ENCODE assay signal across 18 mouse cellular contexts in genomic region chr6:114835344-114835743, GRCm38 (mm10).
DNase-seq lines count a peak whose midpoint lies in the region; ATAC-seq and TF ChIP-seq lines count a peak whose summit lies in the region.
"Had no signal": no experiment of that assay in that cellular context is flagged by ENCODE, and none has a peak within 500 bp of the region (broad histone marks: within the 10 kb centered on the region; RNA-seq: fewer than 3 reads in every experiment).

No protein-coding gene starts in this region.

- no peak overlapping the region for H3K4me3 ChIP-seq in hindbrain, embryonic 12.5 days
- H3K4me3 ChIP-seq in hindbrain, postnatal 0 days (ENCODE audit: low read length) = no peak overlapping the region
- H3K4me3 ChIP-seq in kidney, postnatal 0 days (replicated peaks; ENCODE audit: low read depth, low read length) = no peak overlapping the region
- H3K4me3 ChIP-seq in kidney, adult 2 months (ENCODE audit: insufficient read depth, low read depth, low read length) = no peak overlapping the region
- no peak overlapping the region for H3K4me3 ChIP-seq in embryonic facial prominence, embryonic 15.5 days (replicated peaks)
- H3K4me3 ChIP-seq in neural tube, embryonic 15.5 days (replicated peaks) = no peak overlapping the region
- H3K4me3 ChIP-seq: forebrain, embryonic 13.5 days; heart, embryonic 13.5 days; hindbrain, embryonic 13.5 days had no signal

- peaks cover 23% of the 10 kb centered on the region; the same call in 1 of the 2 replicates for H3K4me1 ChIP-seq in hindbrain, embryonic 12.5 days
- H3K4me1 ChIP-seq in hindbrain, postnatal 0 days (ENCODE audit: insufficient read depth, low read length) = 0 out of 2 replicates have a peak, but pooled peaks cover 9% of the 10 kb centered on the region
- peaks cover 50% of the 10 kb centered on the region for H3K4me1 ChIP-seq in kidney, postnatal 0 days (replicated peaks; ENCODE audit: insufficient read depth, low read length)
- peaks cover 24% of the 10 kb centered on the region for H3K4me1 ChIP-seq in kidney, adult 2 months (ENCODE audit: control insufficient read depth, insufficient read depth, low read length)
- peaks cover 44% of the 10 kb centered on the region for H3K4me1 ChIP-seq in embryonic facial prominence, embryonic 15.5 days
- H3K4me1 ChIP-seq in neural tube, embryonic 15.5 days = peaks cover 30% of the 10 kb centered on the region

- TF ChIP-seq POLR2A in kidney, adult 2 months (IDR thresholded peaks at IDR 0.05; ENCODE audit: low read depth, low read length) = no peak

- no peaks in the 10 kb centered on the region for H3K27me3 ChIP-seq in hindbrain, embryonic 12.5 days
- H3K27me3 ChIP-seq in hindbrain, postnatal 0 days (ENCODE audit: insufficient read depth, low read length) = no peaks in the 10 kb centered on the region
- no peaks in the 10 kb centered on the region for H3K27me3 ChIP-seq in kidney, postnatal 0 days (ENCODE audit: insufficient read depth, low read length)
- H3K27me3 ChIP-seq in kidney, adult 2 months (replicated peaks; ENCODE audit: control insufficient read depth, insufficient read depth, low read length) = no peaks in the 10 kb centered on the region
- no peaks in the 10 kb centered on the region for H3K27me3 ChIP-seq in embryonic facial prominence, embryonic 15.5 days
- no peaks in the 10 kb centered on the region for H3K27me3 ChIP-seq in neural tube, embryonic 15.5 days (replicated peaks)
- H3K27me3 ChIP-seq: forebrain, embryonic 13.5 days; heart, embryonic 13.5 days; hindbrain, embryonic 13.5 days had no signal

- no peak for TF ChIP-seq CTCF in hindbrain, postnatal 0 days (IDR thresholded peaks at IDR 0.05; ENCODE audit: low read depth)
- no peak for TF ChIP-seq CTCF in kidney, postnatal 0 days (IDR thresholded peaks at IDR 0.05; ENCODE audit: low read depth)
- no peak for TF ChIP-seq CTCF in kidney, adult 2 months (conservative IDR thresholded peaks at IDR 0.05; ENCODE audit: insufficient read depth, insufficient read length, low read depth, low read length)

- H3K36me3 ChIP-seq in hindbrain, embryonic 12.5 days = no peaks in the 10 kb centered on the region
- no peaks in the 10 kb centered on the region for H3K36me3 ChIP-seq in hindbrain, postnatal 0 days (ENCODE audit: insufficient read depth, low read length)
- H3K36me3 ChIP-seq in kidney, postnatal 0 days (ENCODE audit: insufficient read depth, low read length) = no peaks in the 10 kb centered on the region
- H3K36me3 ChIP-seq in kidney, adult 2 months (ENCODE audit: control insufficient read depth, insufficient read depth, low read length) = no peaks in the 10 kb centered on the region
- H3K36me3 ChIP-seq in embryonic facial prominence, embryonic 15.5 days = no peaks in the 10 kb centered on the region
- no peaks in the 10 kb centered on the region for H3K36me3 ChIP-seq in neural tube, embryonic 15.5 days
- H3K36me3 ChIP-seq: heart, embryonic 13.5 days; hindbrain, embryonic 13.5 days had no signal

- 0 out of 2 replicates have a peak, but pooled peaks have one; percentile 32 for ATAC-seq in hindbrain, embryonic 12.5 days (ENCODE audit: low FRiP score)
- no peak for ATAC-seq in hindbrain, postnatal 0 days
- no peak for ATAC-seq in kidney, postnatal 0 days (replicated peaks; ENCODE audit: low FRiP score, low read depth)
- no peak for ATAC-seq in embryonic facial prominence, embryonic 15.5 days (ENCODE audit: insufficient number of reproducible peaks, low FRiP score, low TSS enrichment, low read depth)
- peak; percentile 32; the same call in 1 of the 2 replicates for ATAC-seq in neural tube, embryonic 15.5 days (ENCODE audit: low FRiP score)
- ATAC-seq: forebrain, embryonic 13.5 days had no signal

- 0 out of 2 replicates have a peak, but pooled peaks cover 5% of the 10 kb centered on the region for H3K9me3 ChIP-seq in hindbrain, embryonic 12.5 days (replicated peaks)
- H3K9me3 ChIP-seq in hindbrain, postnatal 0 days (ENCODE audit: low read length) = no peaks in the 10 kb centered on the region
- no peaks in the 10 kb centered on the region for H3K9me3 ChIP-seq in kidney, postnatal 0 days (replicated peaks; ENCODE audit: low read length)
- H3K9me3 ChIP-seq in embryonic facial prominence, embryonic 15.5 days (replicated peaks) = no peaks in the 10 kb centered on the region
- no peaks in the 10 kb centered on the region for H3K9me3 ChIP-seq in neural tube, embryonic 15.5 days (replicated peaks)
- H3K9me3 ChIP-seq: heart, embryonic 13.5 days; hindbrain, embryonic 13.5 days had no signal

- H3K4me2 ChIP-seq in hindbrain, embryonic 12.5 days (replicated peaks) = no peak overlapping the region
- H3K4me2 ChIP-seq in hindbrain, postnatal 0 days (ENCODE audit: low read depth, low read length) = no peak overlapping the region
- H3K4me2 ChIP-seq in kidney, postnatal 0 days (ENCODE audit: low read length) = no peak overlapping the region
- H3K4me2 ChIP-seq in embryonic facial prominence, embryonic 15.5 days (replicated peaks) = no peak overlapping the region
- H3K4me2 ChIP-seq in neural tube, embryonic 15.5 days = no peak overlapping the region
- H3K4me2 ChIP-seq: forebrain, embryonic 13.5 days; heart, embryonic 13.5 days; hindbrain, embryonic 13.5 days had no signal

- 85% methylated on average over 7 of the region's 7 CpGs for WGBS in hindbrain, embryonic 12.5 days
- WGBS in hindbrain, postnatal 0 days = 62% methylated on average over 7 of the region's 7 CpGs
- WGBS in kidney, postnatal 0 days = 49% methylated on average over 7 of the region's 7 CpGs
- 79% methylated on average over 7 of the region's 7 CpGs for WGBS in kidney, adult 2 months
- 80% methylated on average over 7 of the region's 7 CpGs for WGBS in embryonic facial prominence, embryonic 15.5 days
- 30% methylated on average over 7 of the region's 7 CpGs for WGBS in neural tube, embryonic 15.5 days

- no peak overlapping the region for H3K27ac ChIP-seq in hindbrain, embryonic 12.5 days
- no peak overlapping the region for H3K27ac ChIP-seq in hindbrain, postnatal 0 days
- H3K27ac ChIP-seq in kidney, postnatal 0 days = peak overlapping the region; percentile 64
- no peak overlapping the region for H3K27ac ChIP-seq in kidney, adult 2 months (ENCODE audit: insufficient read depth, low read depth, low read length)
- peak overlapping the region; percentile 66 for H3K27ac ChIP-seq in embryonic facial prominence, embryonic 15.5 days (replicated peaks)
- peak overlapping the region; percentile 54 for H3K27ac ChIP-seq in neural tube, embryonic 15.5 days (replicated peaks)
- H3K27ac ChIP-seq: forebrain, embryonic 13.5 days; hindbrain, embryonic 13.5 days had no signal

- DNase-seq in hindbrain, postnatal 0 days (ENCODE audit: low spot score) = no peak
- peak; percentile 61 for DNase-seq in kidney, postnatal 0 days (ENCODE audit: low spot score)
- no peak for DNase-seq in kidney, adult 2 months
- no peak for DNase-seq in left cerebral cortex, adult 11 months (ENCODE audit: low spot score)
- DNase-seq: adrenal gland, adult 8-10 months; adrenal gland, postnatal 36 days; cerebellum, adult 2 months; cerebellum, postnatal 10 days; forebrain, postnatal 0 days; gastrocnemius, postnatal 36 days; heart, adult 11 months; heart, postnatal 36 days had no signal

- no peak overlapping the region for H3K9ac ChIP-seq in hindbrain, embryonic 12.5 days
- no peak overlapping the region for H3K9ac ChIP-seq in hindbrain, postnatal 0 days (replicated peaks; ENCODE audit: low read length)
- no peak overlapping the region for H3K9ac ChIP-seq in kidney, postnatal 0 days (ENCODE audit: low read depth, low read length)
- H3K9ac ChIP-seq in embryonic facial prominence, embryonic 15.5 days = no peak overlapping the region
- no peak overlapping the region for H3K9ac ChIP-seq in neural tube, embryonic 15.5 days (replicated peaks)
- H3K9ac ChIP-seq: forebrain, embryonic 13.5 days; forebrain, postnatal 0 days; heart, embryonic 13.5 days; hindbrain, embryonic 13.5 days had no signal

Comparison
In these comparisons a context has a peak if more than half of its experiments do, and no peak if none do; other contexts are left out.
1. ATAC-seq: peak in hindbrain, embryonic 12.5 days (single experiment) and neural tube, embryonic 15.5 days (single experiment); none in hindbrain, postnatal 0 days (single experiment), kidney, postnatal 0 days (single experiment) and embryonic facial prominence, embryonic 15.5 days (single experiment).
2. H3K27ac ChIP-seq: peak in kidney, postnatal 0 days (single experiment), embryonic facial prominence, embryonic 15.5 days (single experiment) and neural tube, embryonic 15.5 days (single experiment); none in hindbrain, embryonic 12.5 days (single experiment), hindbrain, postnatal 0 days (single experiment) and kidney, adult 2 months (single experiment).